Mouse (Mus musculus) bone marrow macrophage, adult 2 months (primary cell): Measurements from ENCODE around the gene Tnfsf14.

Experiments
- CTCF ChIP-seq: IDR thresholded peaks from 2 replicates; pipeline ENCODE4 v1.5.1; 2012; ENCODE audit warnings: low read depth, mild to moderate bottlenecking, low read length, moderate library complexity
- POLR2A ChIP-seq: IDR thresholded peaks from 2 replicates; pipeline ENCODE4 v1.6.1; 2012; ENCODE audit warnings: mild to moderate bottlenecking, low read depth, low read length, borderline replicate concordance

DNA sequence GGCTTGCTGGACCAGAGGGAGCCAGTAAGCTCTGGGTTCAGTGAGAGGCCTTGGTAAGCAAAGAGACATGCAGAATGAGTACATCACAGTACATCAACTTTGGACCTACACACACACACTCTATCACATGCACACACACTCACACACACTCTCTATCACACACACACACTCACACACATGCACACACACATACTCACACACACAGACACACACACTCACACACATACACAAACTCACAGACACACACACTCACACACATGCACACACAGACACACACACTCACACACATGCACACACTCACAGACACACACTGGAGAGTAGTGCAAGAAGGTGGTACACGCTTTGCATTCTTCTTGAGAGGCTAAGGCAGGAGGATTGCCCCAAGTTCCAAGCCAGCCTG is 38.2 kb upstream of the Tnfsf14 start:
- TF ChIP-seq CTCF, result no peak
- no peak for TF ChIP-seq POLR2A
